Mouse (Mus musculus): ENCODE measurements around the gene Fras1. TPM values are rescaled to one million over a fixed set of nuclear protein-coding genes. Genes with fewer than 3 reads are reported as not detected.

The Fras1 gene
- polyA plus RNA-seq, 1 experiment: 3.3 TPM

GRCm38 (mm10) chr5:96579938-96580337 is 206.2 kb downstream of the Fras1 start:
- no peak for DNase-seq (ENCODE audit: low spot score)

DNA sequence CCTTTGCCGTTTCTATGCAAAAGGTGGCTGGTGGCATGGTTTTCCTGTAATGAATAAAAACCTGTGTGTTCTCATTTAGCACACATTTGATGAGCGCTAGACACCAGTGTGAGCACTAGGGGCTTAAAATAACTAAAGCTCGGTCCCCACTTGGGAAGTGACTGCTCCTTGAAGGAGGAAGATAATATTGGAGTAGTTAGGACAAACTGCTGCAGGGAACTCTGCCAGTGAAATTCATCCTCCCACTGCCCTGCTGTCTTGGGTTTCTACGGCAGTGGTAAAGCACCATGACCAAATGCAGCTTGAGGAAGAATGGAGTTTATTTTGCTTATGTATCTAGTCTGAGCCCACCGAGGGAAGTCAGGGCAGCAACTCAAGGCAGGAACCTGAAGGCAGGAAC is 211.0 kb downstream of the Fras1 start:
- no peak for DNase-seq (ENCODE audit: low spot score)

DNA sequence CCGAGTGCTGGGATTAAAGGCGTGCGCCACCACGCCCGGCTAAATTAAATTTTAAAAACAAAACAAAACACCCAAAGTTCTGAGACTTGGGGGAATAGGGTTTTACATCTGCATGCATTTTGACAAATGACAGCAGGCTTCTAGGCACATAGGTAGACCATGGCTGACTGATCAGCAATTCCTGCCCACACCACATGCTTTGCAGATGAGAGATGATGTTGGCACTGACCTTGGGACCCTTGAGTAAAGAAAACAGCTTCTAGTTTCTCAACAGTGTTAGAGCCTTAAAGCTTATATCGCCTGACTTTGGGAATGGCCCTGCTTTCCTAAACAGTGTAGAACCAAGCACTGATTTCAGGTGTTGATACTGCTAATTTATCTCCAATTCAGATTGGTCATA is 216.9 kb downstream of the Fras1 start:
- no peak for DNase-seq (ENCODE audit: low spot score)

DNA sequence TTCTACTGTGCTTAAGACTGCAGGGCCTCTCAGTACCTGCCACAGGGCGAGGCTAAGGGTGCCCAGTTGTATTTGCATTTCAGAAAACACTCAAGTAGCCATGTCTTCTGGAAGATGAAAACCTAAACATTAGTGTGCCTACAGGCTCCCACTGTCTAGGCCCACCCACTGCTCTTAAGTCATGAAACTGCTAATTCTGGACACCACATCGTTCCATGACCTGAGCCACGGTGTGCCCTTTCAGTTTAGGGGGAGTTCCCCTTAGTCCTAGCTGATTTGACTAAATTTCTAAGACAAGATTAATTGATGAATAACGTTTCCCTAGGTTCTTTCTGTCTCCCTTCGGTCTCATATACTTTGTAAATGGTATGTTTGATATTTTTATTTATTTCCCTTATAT is 222.0 kb downstream of the Fras1 start:
- DNase-seq (ENCODE audit: low spot score): no peak

DNA sequence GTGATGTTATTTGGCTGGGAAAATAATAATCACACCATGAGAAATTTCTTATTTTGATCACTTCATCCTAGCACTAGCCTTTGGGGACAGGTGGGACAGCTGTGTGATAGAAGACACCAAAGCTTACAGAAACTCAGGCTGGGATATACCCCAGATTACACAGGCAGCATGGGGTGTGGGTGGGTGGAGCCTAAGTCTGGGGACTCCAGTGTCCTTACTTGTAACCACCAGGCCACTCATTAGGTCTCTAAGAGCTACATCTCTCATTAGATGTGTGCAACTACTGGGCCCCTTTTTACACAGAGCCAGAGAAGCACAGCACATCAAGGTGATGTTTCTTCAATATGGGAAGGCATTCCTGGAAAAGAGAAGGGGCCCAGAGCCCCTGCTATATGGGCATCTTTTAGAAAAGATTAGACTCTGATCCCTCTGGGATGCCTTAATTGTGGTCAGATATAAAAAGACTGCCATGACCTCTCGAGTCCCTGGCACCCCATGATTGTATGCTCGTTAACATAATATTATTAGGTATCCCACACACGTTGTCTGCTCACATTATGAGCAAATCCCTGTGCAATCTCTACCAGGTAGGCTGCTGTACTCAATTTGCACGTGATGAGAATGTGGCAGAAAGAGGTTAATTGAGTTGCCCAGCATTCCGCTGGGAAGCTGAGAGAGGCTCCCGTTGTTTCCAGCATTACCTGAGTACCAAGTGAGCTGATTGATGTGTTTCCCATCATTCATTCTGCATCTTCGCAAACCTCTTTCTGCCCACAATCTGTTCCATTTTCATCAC is 230.4 kb downstream of the Fras1 start:
- DNase-seq (ENCODE audit: low spot score): no peak

GRCm38 (mm10) chr5:96608036-96608435 is 234.3 kb downstream of the Fras1 start:
- no peak for DNase-seq (ENCODE audit: low spot score)

DNA sequence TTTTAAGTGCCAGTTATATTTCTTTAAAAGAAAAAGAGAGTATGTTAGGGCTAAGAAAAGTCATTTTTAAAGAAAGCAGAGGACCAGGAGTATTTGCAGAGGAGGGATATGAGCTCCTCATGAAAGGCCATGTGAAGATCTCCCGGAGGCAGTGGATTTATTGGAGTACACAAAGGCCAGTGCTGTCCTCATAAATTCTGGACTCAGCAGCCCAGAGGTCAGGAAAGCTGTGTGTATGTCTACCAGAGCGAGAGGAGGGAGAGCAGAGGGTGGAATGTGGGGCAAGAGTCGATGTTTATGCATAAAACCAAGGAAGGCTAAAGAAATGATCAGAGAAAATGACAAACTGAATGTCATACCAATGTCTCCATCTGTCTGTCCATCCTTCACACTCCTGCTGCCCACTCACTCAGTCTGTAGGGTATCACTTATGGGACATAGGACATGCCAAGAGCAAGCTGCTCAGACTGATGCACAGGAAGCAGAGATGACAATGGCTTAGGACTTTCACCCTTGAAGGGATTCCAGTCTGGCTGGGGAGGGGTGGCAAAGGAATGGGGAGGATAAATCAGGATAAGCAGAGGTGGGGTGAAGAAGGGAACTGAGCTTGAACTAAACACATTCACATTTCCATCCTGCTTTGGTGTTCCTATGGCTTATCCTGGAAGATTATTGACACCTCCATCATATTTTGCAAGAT is 235.0 kb downstream of the Fras1 start:
- no peak for DNase-seq (ENCODE audit: low spot score)

DNA sequence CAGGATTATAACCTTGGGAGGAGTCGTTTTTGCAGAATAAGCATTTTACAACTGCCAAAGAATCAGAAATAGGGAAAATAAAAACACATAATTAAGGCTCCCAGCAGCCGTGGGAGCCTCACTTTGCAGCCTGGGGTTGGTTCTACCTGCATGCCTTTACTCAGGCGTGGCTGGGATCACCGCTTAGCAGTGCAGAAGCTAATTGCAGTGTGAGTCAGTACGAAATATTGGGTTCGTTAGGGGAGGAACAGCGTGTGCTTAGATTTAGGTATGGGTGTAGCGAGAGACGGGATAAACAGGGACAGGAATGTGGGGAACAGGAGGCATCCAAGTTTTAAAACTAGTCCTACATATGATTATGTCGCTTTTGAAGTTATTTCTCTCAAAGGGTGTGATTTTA is 238.3 kb downstream of the Fras1 start:
- no peak for DNase-seq (ENCODE audit: low spot score)

GRCm38 (mm10) chr5:96616954-96617646 is 243.3 kb downstream of the Fras1 start:
- no peak for DNase-seq (ENCODE audit: low spot score)

DNA sequence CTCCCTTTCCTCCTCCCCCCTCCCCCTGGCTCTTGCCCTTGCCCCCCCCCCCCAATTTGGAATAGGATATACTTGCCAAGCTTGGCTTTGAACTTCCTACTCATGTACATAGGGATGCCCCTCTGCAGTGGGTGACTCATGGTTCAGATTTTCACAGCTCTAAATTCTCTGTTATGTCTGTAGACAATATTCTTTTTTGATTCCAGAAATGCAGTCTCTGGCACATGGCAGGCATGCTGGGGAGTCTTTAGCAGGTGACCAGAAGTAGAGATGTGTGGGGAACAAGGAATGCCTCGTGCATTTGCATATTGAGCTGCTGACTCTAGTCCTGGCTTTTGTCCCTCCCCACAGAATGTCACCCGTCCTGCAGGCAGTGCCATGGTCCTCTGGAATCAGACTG is 244.3 kb downstream of the Fras1 start:
- no peak for DNase-seq (ENCODE audit: low spot score)

- no peak for DNase-seq (ENCODE audit: low spot score)
Measured at GRCm38 (mm10) chr5:96620209-96620608, 246.5 kb downstream of the Fras1 start.

DNA sequence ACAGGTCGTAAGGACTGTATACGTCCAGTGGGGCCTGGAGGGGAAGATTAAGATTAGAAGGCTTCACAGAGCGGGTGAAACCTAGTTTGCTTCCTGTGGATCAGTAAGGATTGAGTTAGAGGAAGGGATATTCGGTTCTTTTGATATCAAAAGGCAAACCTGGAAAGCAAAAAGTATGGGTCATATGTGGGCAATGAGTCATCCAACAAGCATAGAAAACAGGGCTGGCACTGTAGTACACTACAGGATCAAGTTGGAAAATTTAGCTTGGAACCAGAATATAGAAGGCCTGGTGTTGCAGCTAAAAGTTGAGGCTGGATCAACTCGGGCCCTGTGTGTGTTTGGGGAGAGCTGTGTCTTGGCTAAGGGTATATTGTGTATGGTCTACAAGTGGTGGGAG is 246.9 kb downstream of the Fras1 start:
- no peak for DNase-seq (ENCODE audit: low spot score)

DNA sequence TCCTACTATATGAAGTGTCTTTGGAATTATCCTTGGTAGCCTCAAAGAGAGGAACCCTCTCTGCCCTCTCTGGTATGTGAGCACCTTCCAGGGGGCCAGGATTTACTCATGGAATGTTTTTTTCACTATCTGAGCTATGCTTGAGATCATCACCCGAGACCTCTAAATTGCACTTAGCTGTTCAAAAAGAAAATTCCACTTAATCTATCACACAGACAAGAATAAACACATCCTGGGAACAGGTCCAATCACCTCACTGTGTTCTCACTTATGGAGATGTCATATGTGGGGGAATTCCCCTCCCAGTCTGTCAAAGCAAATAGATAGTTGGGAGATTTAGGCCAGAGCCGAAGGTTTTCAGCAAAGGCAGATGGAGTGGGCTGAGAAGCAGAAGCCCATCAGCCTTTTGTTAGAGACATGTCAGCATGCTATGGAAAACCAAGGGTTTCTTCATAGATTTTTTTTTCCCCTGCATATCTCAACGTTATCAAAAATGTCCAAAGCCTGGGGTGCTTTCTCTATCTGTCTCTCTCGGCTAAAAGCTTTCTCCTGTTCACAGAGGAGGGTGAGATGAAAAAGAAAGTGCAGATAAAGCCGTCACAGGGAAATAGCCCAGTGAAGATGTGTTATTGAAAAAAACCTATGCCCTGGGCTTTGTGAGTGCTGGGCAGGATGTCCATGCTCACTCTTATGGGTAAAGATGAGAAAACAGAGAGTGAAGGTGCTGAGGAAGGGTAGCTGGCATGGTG is 249.0 kb downstream of the Fras1 start:
- no peak for DNase-seq (ENCODE audit: low spot score)

- no peak for DNase-seq (ENCODE audit: low spot score)
Measured at GRCm38 (mm10) chr5:96629851-96630250, 256.1 kb downstream of the Fras1 start.

DNA sequence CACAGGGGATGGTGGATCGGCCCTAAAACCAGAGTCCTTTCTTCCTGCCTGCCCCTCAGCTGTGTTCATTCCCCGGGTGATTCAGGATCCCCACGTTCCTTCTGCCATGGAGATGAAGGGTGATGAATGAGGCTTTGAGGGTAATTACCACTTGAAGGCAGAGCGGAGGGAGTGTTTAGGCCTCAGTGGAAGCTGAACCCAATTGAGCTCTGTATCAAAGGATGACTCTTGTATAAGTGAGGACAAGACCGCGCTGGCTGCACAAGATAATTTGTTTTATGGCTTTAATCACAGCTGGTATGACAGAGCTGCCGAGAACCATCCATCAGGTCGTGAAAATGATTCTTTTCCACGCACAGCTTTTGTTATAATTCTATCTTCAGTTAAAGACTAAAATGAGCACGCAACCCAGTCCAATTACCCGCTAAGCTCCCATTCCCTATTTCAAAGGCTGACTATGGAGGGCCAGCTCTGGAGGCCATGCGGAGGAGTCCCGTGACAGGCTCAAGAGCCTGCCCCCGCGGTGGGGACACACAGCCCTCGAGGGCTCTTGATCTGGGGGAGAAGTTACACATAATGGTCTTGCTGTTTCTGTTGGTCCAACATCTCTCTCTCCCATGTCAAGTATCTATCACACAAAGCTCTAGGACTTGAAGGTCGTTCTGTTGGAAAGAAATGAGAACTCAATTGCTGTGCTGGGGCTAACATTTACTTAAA is 261.5 kb downstream of the Fras1 start:
- DNase-seq (ENCODE audit: low spot score): no peak

DNA sequence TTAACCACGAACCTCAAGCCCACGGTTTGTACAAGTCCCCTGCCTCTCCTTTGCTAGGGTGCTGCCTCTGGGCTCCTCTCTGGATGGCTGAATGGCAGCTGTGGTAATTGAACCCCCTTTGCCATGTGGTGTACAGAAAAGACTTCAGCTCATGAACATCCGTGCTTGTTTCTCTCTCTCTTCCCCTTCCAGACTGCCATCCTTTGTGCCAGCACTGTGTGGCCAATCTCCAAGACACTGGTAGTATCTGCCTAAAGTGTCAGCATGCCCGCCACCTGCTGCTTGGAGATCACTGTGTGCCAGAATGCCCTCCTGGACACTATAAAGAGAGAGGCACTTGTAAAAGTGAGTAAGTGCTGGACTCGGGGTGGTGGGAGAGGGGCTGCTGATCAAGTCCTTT is 262.1 kb downstream of the Fras1 start:
- no peak for DNase-seq (ENCODE audit: low spot score)

GRCm38 (mm10) chr5:96639213-96639910 is 265.6 kb downstream of the Fras1 start:
- DNase-seq (ENCODE audit: low spot score): no peak

- no peak for DNase-seq (ENCODE audit: low spot score)
Measured at GRCm38 (mm10) chr5:96641297-96641696, 267.5 kb downstream of the Fras1 start.

GRCm38 (mm10) chr5:96675676-96676075 is 301.9 kb downstream of the Fras1 start:
- no peak for DNase-seq (ENCODE audit: low spot score)

- no peak for DNase-seq (ENCODE audit: low spot score)
Measured at GRCm38 (mm10) chr5:96677498-96677897, 303.7 kb downstream of the Fras1 start.

- DNase-seq (ENCODE audit: low spot score): no peak
Measured at GRCm38 (mm10) chr5:96681085-96681484, 307.3 kb downstream of the Fras1 start.

All from urinary bladder, adult 2 months (tissue).